Mouse (Mus musculus): ENCODE data around the gene Nhs. TPM values are rescaled to one million over a fixed set of nuclear protein-coding genes. Genes with fewer than 3 reads are reported as not detected.

Nhs gene
- polyA plus RNA-seq, 1 experiment from 2014 or later: 2.0 TPM

- Histone ChIP-seq H3K4me1 (replicated peaks; ENCODE audit: control insufficient read depth, insufficient read depth, low read length) (no peaks in the 10 kb centered on the region), H3K27me3 (replicated peaks; ENCODE audit: control insufficient read depth, insufficient read depth, low read length) (0 out of 2 replicates have a peak, but pooled peaks cover 13% of the 10 kb centered on the region), H3K27ac (ENCODE audit: low read depth) (no peak overlapping the region), H3K4me2 (ENCODE audit: low read length) (no peak overlapping the region), H3K9me3 (ENCODE audit: control insufficient read depth, low read length) (no peaks in the 10 kb centered on the region), H3K9ac (ENCODE audit: low read length) (no peak overlapping the region), H3K36me3 (ENCODE audit: control insufficient read depth, insufficient read depth, low read length) (no peaks in the 10 kb centered on the region), H3K4me3 (ENCODE audit: low read depth, low read length) (no peak overlapping the region)
- DNase-seq (ENCODE audit: low spot score) (no peak), ATAC-seq (replicated peaks; ENCODE audit: low FRiP score, low TSS enrichment, low read depth) (no peak)
- 38% methylated on average over 2 of the region's 2 CpGs for WGBS
Observed at GRCm38 (mm10) chrX:161940696-161941095, 218.8 kb downstream of the Nhs start.

- no peaks in the 10 kb centered on the region for H3K36me3 ChIP-seq (ENCODE audit: control insufficient read depth, insufficient read depth, low read length)
- no peak overlapping the region for H3K4me2 ChIP-seq (ENCODE audit: low read length)
- H3K9me3 ChIP-seq (ENCODE audit: control insufficient read depth, low read length): no peaks in the 10 kb centered on the region
- ATAC-seq (replicated peaks; ENCODE audit: low FRiP score, low TSS enrichment, low read depth): no peak
- no peak overlapping the region for H3K9ac ChIP-seq (ENCODE audit: low read length)
- H3K4me3 ChIP-seq (ENCODE audit: low read depth, low read length): no peak overlapping the region
- peaks cover 16% of the 10 kb centered on the region; the same call in 1 of the 2 replicates for H3K27me3 ChIP-seq (replicated peaks; ENCODE audit: control insufficient read depth, insufficient read depth, low read length)
- 0 out of 2 replicates have a peak, but pooled peaks cover 4% of the 10 kb centered on the region for H3K4me1 ChIP-seq (replicated peaks; ENCODE audit: control insufficient read depth, insufficient read depth, low read length)
- no peak for DNase-seq (ENCODE audit: low spot score)
- no peak overlapping the region for H3K27ac ChIP-seq (ENCODE audit: low read depth)
Observed at GRCm38 (mm10) chrX:161926683-161927053, 232.9 kb downstream of the Nhs start.

GRCm38 (mm10) chrX:161925973-161926682 lies 233.4 kb downstream of the Nhs start:
- no peak overlapping the region for H3K9ac ChIP-seq (ENCODE audit: low read length)
- 26% methylated on average over 6 of the region's 6 CpGs for WGBS
- peaks cover 16% of the 10 kb centered on the region; the same call in 1 of the 2 replicates for H3K27me3 ChIP-seq (replicated peaks; ENCODE audit: control insufficient read depth, insufficient read depth, low read length)
- DNase-seq (ENCODE audit: low spot score) (no peak), ATAC-seq (replicated peaks; ENCODE audit: low FRiP score, low TSS enrichment, low read depth) (no peak)
- no peak overlapping the region; the same call in 1 of the 2 replicates for H3K4me3 ChIP-seq (ENCODE audit: low read depth, low read length)
- H3K36me3 ChIP-seq (ENCODE audit: control insufficient read depth, insufficient read depth, low read length): no peaks in the 10 kb centered on the region
- H3K4me1 ChIP-seq (replicated peaks; ENCODE audit: control insufficient read depth, insufficient read depth, low read length): 0 out of 2 replicates have a peak, but pooled peaks cover 4% of the 10 kb centered on the region
- no peaks in the 10 kb centered on the region for H3K9me3 ChIP-seq (ENCODE audit: control insufficient read depth, low read length)
- peak overlapping the region; percentile 47; the same call in 1 of the 2 replicates for H3K27ac ChIP-seq (ENCODE audit: low read depth)
- H3K4me2 ChIP-seq (ENCODE audit: low read length): peak overlapping the region; percentile 18

- 0 out of 2 replicates have a peak, but pooled peaks cover 4% of the 10 kb centered on the region for H3K4me1 ChIP-seq (replicated peaks; ENCODE audit: control insufficient read depth, insufficient read depth, low read length)
- H3K36me3 ChIP-seq (ENCODE audit: control insufficient read depth, insufficient read depth, low read length): no peaks in the 10 kb centered on the region
- H3K4me3 ChIP-seq (ENCODE audit: low read depth, low read length): no peak overlapping the region
- no peak for ATAC-seq (replicated peaks; ENCODE audit: low FRiP score, low TSS enrichment, low read depth)
- DNase-seq (ENCODE audit: low spot score): no peak
- no peak overlapping the region for H3K9ac ChIP-seq (ENCODE audit: low read length)
- no peaks in the 10 kb centered on the region for H3K9me3 ChIP-seq (ENCODE audit: control insufficient read depth, low read length)
- H3K27ac ChIP-seq (ENCODE audit: low read depth): no peak overlapping the region
- WGBS: 85% methylated on average over 2 of the region's 2 CpGs
- no peak overlapping the region for H3K4me2 ChIP-seq (ENCODE audit: low read length)
- H3K27me3 ChIP-seq (replicated peaks; ENCODE audit: control insufficient read depth, insufficient read depth, low read length): peaks cover 16% of the 10 kb centered on the region; the same call in 1 of the 2 replicates
Observed at GRCm38 (mm10) chrX:161922655-161923054, 236.9 kb downstream of the Nhs start.

- peaks cover 16% of the 10 kb centered on the region; the same call in 1 of the 2 replicates for H3K27me3 ChIP-seq (replicated peaks; ENCODE audit: control insufficient read depth, insufficient read depth, low read length)
- no peak overlapping the region for H3K4me3 ChIP-seq (ENCODE audit: low read depth, low read length)
- no peaks in the 10 kb centered on the region for H3K36me3 ChIP-seq (ENCODE audit: control insufficient read depth, insufficient read depth, low read length)
- no peak overlapping the region for H3K9ac ChIP-seq (ENCODE audit: low read length)
- H3K4me2 ChIP-seq (ENCODE audit: low read length): no peak overlapping the region
- H3K9me3 ChIP-seq (ENCODE audit: control insufficient read depth, low read length): no peaks in the 10 kb centered on the region
- 0 out of 2 replicates have a peak, but pooled peaks cover 4% of the 10 kb centered on the region for H3K4me1 ChIP-seq (replicated peaks; ENCODE audit: control insufficient read depth, insufficient read depth, low read length)
- WGBS: 60% methylated on average over 1 of the region's 1 CpGs
- DNase-seq (ENCODE audit: low spot score) (no peak), ATAC-seq (replicated peaks; ENCODE audit: low FRiP score, low TSS enrichment, low read depth) (no peak)
- H3K27ac ChIP-seq (ENCODE audit: low read depth): no peak overlapping the region
Observed at GRCm38 (mm10) chrX:161921581-161921980, 237.9 kb downstream of the Nhs start.

GRCm38 (mm10) chrX:161909963-161910362 lies 249.6 kb downstream of the Nhs start:
- Histone ChIP-seq H3K4me3 (ENCODE audit: low read depth, low read length) (no peak overlapping the region), H3K4me1 (replicated peaks; ENCODE audit: control insufficient read depth, insufficient read depth, low read length) (no peaks in the 10 kb centered on the region), H3K27me3 (replicated peaks; ENCODE audit: control insufficient read depth, insufficient read depth, low read length) (peaks cover 65% of the 10 kb centered on the region), H3K9ac (ENCODE audit: low read length) (no peak overlapping the region), H3K9me3 (ENCODE audit: control insufficient read depth, low read length) (no peaks in the 10 kb centered on the region), H3K4me2 (ENCODE audit: low read length) (no peak overlapping the region), H3K36me3 (ENCODE audit: control insufficient read depth, insufficient read depth, low read length) (no peaks in the 10 kb centered on the region), H3K27ac (ENCODE audit: low read depth) (no peak overlapping the region)
- WGBS: 75% methylated on average over 4 of the region's 4 CpGs
- no peak for DNase-seq (ENCODE audit: low spot score)
- ATAC-seq (replicated peaks; ENCODE audit: low FRiP score, low TSS enrichment, low read depth): no peak

GRCm38 (mm10) chrX:161908652-161909403 lies 250.7 kb downstream of the Nhs start:
- H3K4me3 ChIP-seq (ENCODE audit: low read depth, low read length): peak overlapping the region; percentile 37
- DNase-seq (ENCODE audit: low spot score) (peak; percentile 66), ATAC-seq (replicated peaks; ENCODE audit: low FRiP score, low TSS enrichment, low read depth) (peak; percentile 53; the same call in 1 of the 2 replicates)
- no peak overlapping the region for H3K27ac ChIP-seq (ENCODE audit: low read depth)
- no peaks in the 10 kb centered on the region for H3K36me3 ChIP-seq (ENCODE audit: control insufficient read depth, insufficient read depth, low read length)
- H3K9ac ChIP-seq (ENCODE audit: low read length): no peak overlapping the region
- WGBS: 14% methylated on average over 48 of the region's 48 CpGs
- H3K4me1 ChIP-seq (replicated peaks; ENCODE audit: control insufficient read depth, insufficient read depth, low read length): no peaks in the 10 kb centered on the region
- H3K4me2 ChIP-seq (ENCODE audit: low read length): peak overlapping the region; percentile 71
- H3K9me3 ChIP-seq (ENCODE audit: control insufficient read depth, low read length): no peaks in the 10 kb centered on the region
- peaks cover 60% of the 10 kb centered on the region for H3K27me3 ChIP-seq (replicated peaks; ENCODE audit: control insufficient read depth, insufficient read depth, low read length)

GRCm38 (mm10) chrX:161907595-161908592 lies 251.6 kb downstream of the Nhs start:
- 0 out of 2 replicates have a peak overlapping the region, but pooled peaks have one; percentile 5 for H3K9ac ChIP-seq (ENCODE audit: low read length)
- WGBS: 14% methylated on average over 50 of the region's 53 CpGs
- H3K4me2 ChIP-seq (ENCODE audit: low read length): peak overlapping the region; percentile 71

More at GRCm38 (mm10) chrX:161907595-161908592, 251.6 kb downstream of the Nhs start:
- ATAC-seq (replicated peaks; ENCODE audit: low FRiP score, low TSS enrichment, low read depth): peak; percentile 36
- H3K9me3 ChIP-seq (ENCODE audit: control insufficient read depth, low read length): no peaks in the 10 kb centered on the region
- no peaks in the 10 kb centered on the region for H3K36me3 ChIP-seq (ENCODE audit: control insufficient read depth, insufficient read depth, low read length)
- peak overlapping the region; percentile 37 for H3K4me3 ChIP-seq (ENCODE audit: low read depth, low read length)
- H3K4me1 ChIP-seq (replicated peaks; ENCODE audit: control insufficient read depth, insufficient read depth, low read length): no peaks in the 10 kb centered on the region
- peaks cover 57% of the 10 kb centered on the region for H3K27me3 ChIP-seq (replicated peaks; ENCODE audit: control insufficient read depth, insufficient read depth, low read length)
- H3K27ac ChIP-seq (ENCODE audit: low read depth): no peak overlapping the region
- DNase-seq (ENCODE audit: low spot score): peak; percentile 57
